Mouse (Mus musculus) heart, postnatal 0 days (tissue): ENCODE data around the gene Bzw2. TPM values are rescaled to one million over a fixed set of nuclear protein-coding genes. Genes with fewer than 3 reads are reported as not detected.
A peak's percentile ranks its signal among the peaks of the same experiment; 100 is the strongest.

ENCODE experiments used
- ATAC-seq: fragments of 200-750 bp; cut with Nextera tagmentation; 2 replicates; pipeline ENCODE4 v1.8.0; 2017; ENCODE audit warnings: low read depth, moderate number of reproducible peaks, moderate library complexity; ENCODE audit not compliant: insufficient read depth
- DNase-seq: peaks from one replicate; pipeline ENCODE4 v3.0.0-alpha.2; 2016; ENCODE audit warnings: low spot score
- H3K27ac ChIP-seq: fragments of 300-500 bp; sonication (generic); 2 replicates; pipeline ENCODE4 v1.5.1; 2014; ENCODE audit warnings: low read depth, mild to moderate bottlenecking
- H3K27me3 ChIP-seq: fragments of 300-500 bp; sonication (generic); 2 replicates; pipeline ENCODE4 v1.6.1; 2014; ENCODE audit warnings: low read length, mixed read lengths; ENCODE audit not compliant: control insufficient read depth, insufficient read depth
- H3K36me3 ChIP-seq: fragments of 300-500 bp; sonication (generic); replicated peaks from 2 replicates; pipeline ENCODE4 v1.6.1; 2014; ENCODE audit warnings: low read length, mixed read lengths; ENCODE audit not compliant: control insufficient read depth, insufficient read depth
- H3K4me1 ChIP-seq: fragments of 300-500 bp; sonication (generic); 2 replicates; pipeline ENCODE4 v1.6.1; 2014; ENCODE audit warnings: antibody characterized with exemption; ENCODE audit not compliant: control insufficient read depth, insufficient read depth
- H3K4me2 ChIP-seq: fragments of 300-500 bp; sonication (generic); 2 replicates; pipeline ENCODE4 v1.6.1; 2014; ENCODE audit warnings: low read depth, mild to moderate bottlenecking, low read length, moderate library complexity
- H3K4me3 ChIP-seq: fragments of 300-500 bp; sonication (generic); 2 replicates; pipeline ENCODE4 v1.5.1; 2014; ENCODE audit warnings: low read depth, low read length
- H3K9ac ChIP-seq: fragments of 300-500 bp; sonication (generic); replicated peaks from 2 replicates; pipeline ENCODE4 v1.6.1; 2014; ENCODE audit warnings: low read depth, low read length, mixed read lengths
- H3K9me3 ChIP-seq: fragments of 300-500 bp; sonication (generic); replicated peaks from 2 replicates; pipeline ENCODE4 v1.6.1; 2016; ENCODE audit warnings: low read length; ENCODE audit not compliant: control insufficient read depth
- CTCF ChIP-seq: IDR thresholded peaks from 2 replicates; pipeline ENCODE4 v1.5.1; 2016; ENCODE audit warnings: antibody characterized with exemption, control low read depth, low read depth
- EP300 ChIP-seq: IDR thresholded peaks from 2 replicates; pipeline ENCODE4 v1.6.1; 2016; ENCODE audit warnings: antibody characterized with exemption, low read depth
- WGBS: fragments of 180-500 bp; shearing (Covaris S2); extraction: QIAGEN DNeasy Blood & Tissue Kit; methylation state at CpG from one replicate; pipeline ENCODE4 v1.1.7; 2014; 5-methylcytosine and 5-hydroxymethylcytosine counted together
- polyA plus RNA-seq: library from polyadenylated mRNA; unstranded; fragments of >200 nt; fragmentation: Nextera tagmentation; extraction: Ambion mirVana; gene quantifications from 2 replicates; pipeline ENCODE4 v1.2.1, GENCODE M21; 2015
- total RNA-seq: library from RNA; depleted of rRNA; stranded (reverse); fragments of >200 nt; gene quantifications from 2 replicates; pipeline ENCODE4 v1.2.3, GENCODE M21; 2014; ENCODE audit warnings: low replicate concordance

The Bzw2 gene
- total and polyA plus RNA-seq, 2 experiments from 2014 or later = 151 to 189 TPM

GRCm38 (mm10) chr12:36150265-36150664 is 7.6 kb downstream of the Bzw2 start:
- WGBS = 28% methylated on average over 2 of the region's 2 CpGs
- TF ChIP-seq EP300 = no peak
- TF ChIP-seq CTCF = no peak
- H3K4me3 ChIP-seq = no peak overlapping the region

GRCm38 (mm10) chr12:36146230-36147011 is 11.5 kb downstream of the Bzw2 start:
- 80% methylated on average over 3 of the region's 3 CpGs for WGBS
- Histone ChIP-seq H3K27ac (no peak overlapping the region), H3K4me3 (no peak overlapping the region), H3K4me1 (peaks cover 31% of the 10 kb centered on the region), H3K36me3 (0 out of 2 replicates have a peak, but pooled peaks cover 3% of the 10 kb centered on the region), H3K9me3 (0 out of 2 replicates have a peak, but pooled peaks cover 5% of the 10 kb centered on the region), H3K9ac (no peak overlapping the region), H3K27me3 (no peaks in the 10 kb centered on the region), H3K4me2 (no peak overlapping the region)
- TF ChIP-seq EP300 (no peak), CTCF (no peak)
- ATAC-seq = no peak
- no peak for DNase-seq

More at GRCm38 (mm10) chr12:36150265-36150664, 7.6 kb downstream of the Bzw2 start:
- Histone ChIP-seq H3K4me2 (peak overlapping the region; percentile 21; the same call in 1 of the 2 replicates), H3K36me3 (no peaks in the 10 kb centered on the region), H3K9ac (no peak overlapping the region), H3K4me1 (peaks cover 50% of the 10 kb centered on the region), H3K9me3 (0 out of 2 replicates have a peak, but pooled peaks cover 5% of the 10 kb centered on the region), H3K27me3 (no peaks in the 10 kb centered on the region), H3K27ac (peak overlapping the region; percentile 76)
- DNase-seq (no peak), ATAC-seq (peak; percentile 44; the same call in 1 of the 2 replicates)

GRCm38 (mm10) chr12:36140401-36140800 is 17.5 kb downstream of the Bzw2 start:
- Histone ChIP-seq H3K4me2 (no peak overlapping the region), H3K27ac (peak overlapping the region; percentile 36; the same call in 1 of the 2 replicates), H3K9me3 (no peaks in the 10 kb centered on the region), H3K9ac (no peak overlapping the region), H3K4me3 (no peak overlapping the region), H3K4me1 (peaks cover 20% of the 10 kb centered on the region; the same call in 1 of the 2 replicates), H3K36me3 (0 out of 2 replicates have a peak, but pooled peaks cover 3% of the 10 kb centered on the region), H3K27me3 (no peaks in the 10 kb centered on the region)
- no peak for DNase-seq
- 55% methylated on average over 6 of the region's 6 CpGs for WGBS
- TF ChIP-seq EP300 = no peak
- no peak for TF ChIP-seq CTCF
- no peak for ATAC-seq

- DNase-seq (peak; percentile 72), ATAC-seq (peak; percentile 92)
- no peak for TF ChIP-seq CTCF
- TF ChIP-seq EP300 = no peak
- WGBS = 34% methylated on average over 4 of the region's 4 CpGs
- no peak overlapping the region for H3K9ac ChIP-seq
- peaks cover 26% of the 10 kb centered on the region; the same call in 1 of the 2 replicates for H3K4me1 ChIP-seq
- peaks cover 15% of the 10 kb centered on the region; the same call in 1 of the 2 replicates for H3K36me3 ChIP-seq
- H3K27ac ChIP-seq = peak overlapping the region; percentile 86
- H3K4me3 ChIP-seq = peak overlapping the region; percentile 22
- peak overlapping the region; percentile 42 for H3K4me2 ChIP-seq
- H3K9me3 ChIP-seq = no peaks in the 10 kb centered on the region
- H3K27me3 ChIP-seq = no peaks in the 10 kb centered on the region
These were observed 20.7 kb downstream of the Bzw2 start for GRCm38 (mm10) chr12:36137192-36137591.

GRCm38 (mm10) chr12:36136285-36136684 is 21.6 kb downstream of the Bzw2 start:
- H3K4me3 ChIP-seq = no peak overlapping the region
- H3K9ac ChIP-seq = no peak overlapping the region
- TF ChIP-seq CTCF = no peak
- TF ChIP-seq EP300 = no peak
- peaks cover 26% of the 10 kb centered on the region; the same call in 1 of the 2 replicates for H3K4me1 ChIP-seq
- DNase-seq (no peak), ATAC-seq (no peak)
- peak overlapping the region; percentile 86 for H3K27ac ChIP-seq
- H3K9me3 ChIP-seq = no peaks in the 10 kb centered on the region
- no peaks in the 10 kb centered on the region for H3K27me3 ChIP-seq
- H3K4me2 ChIP-seq = 0 out of 2 replicates have a peak overlapping the region, but pooled peaks have one; percentile 42
- peaks cover 23% of the 10 kb centered on the region; the same call in 1 of the 2 replicates for H3K36me3 ChIP-seq
- WGBS = 69% methylated on average over 8 of the region's 8 CpGs
